Mouse (Mus musculus): ENCODE data around the gene Foxo4. TPM values are rescaled to one million over a fixed set of nuclear protein-coding genes. Genes with fewer than 3 reads are reported as not detected.

The Foxo4 gene
- polyA plus RNA-seq (2016; fragmentation: Nextera tagmentation; extraction: Ambion mirVana), result 1.3 and 2.3 TPM in 2 replicates

GRCm38 (mm10) chrX:101253952-101254729 lies at the start of gene Foxo4:
Gene Foxo4 (plus strand): TSS chrX:101254528.
- WGBS, result 19% methylated on average over 47 of the region's 47 CpGs
- H3K4me3 ChIP-seq, result peak within 1 kb of the TSS; percentile 59
- peak; percentile 86 for DNase-seq (ENCODE audit: low spot score)
- peak within 1 kb of the TSS; percentile 87 for H3K27ac ChIP-seq
- H3K4me1 ChIP-seq (replicated peaks), result peaks cover 12% of the 10 kb centered on the region; the same call in 1 of the 2 replicates
- H3K27me3 ChIP-seq (ENCODE audit: insufficient read depth, poor library complexity, severe bottlenecking), result peaks cover 23% of the 10 kb centered on the region
- no peaks in the 10 kb centered on the region for H3K9me3 ChIP-seq
- H3K36me3 ChIP-seq, result peaks cover 10% of the 10 kb centered on the region; the same call in 1 of the 2 replicates

- WGBS, result 17% methylated on average over 55 of the region's 55 CpGs
- DNase-seq (ENCODE audit: low spot score), result peak; percentile 86
- peak within 1 kb of the TSS; percentile 89 for H3K27ac ChIP-seq
Observed at GRCm38 (mm10) chrX:101221834-101222795, 32.2 kb upstream of the Foxo4 start, which contains the start of gene Snx12. Gene Snx12 (minus strand): TSS chrX:101222563.

GRCm38 (mm10) chrX:101222796-101223162 lies 31.5 kb upstream of the Foxo4 start:
- 0 out of 2 replicates have a peak, but pooled peaks cover 6% of the 10 kb centered on the region for H3K4me1 ChIP-seq (replicated peaks)
- WGBS, result 36% methylated on average over 7 of the region's 7 CpGs
- no peak for DNase-seq (ENCODE audit: low spot score)
- H3K36me3 ChIP-seq, result peaks cover 7% of the 10 kb centered on the region; the same call in 1 of the 2 replicates
- H3K27me3 ChIP-seq (ENCODE audit: insufficient read depth, poor library complexity, severe bottlenecking), result peaks cover 12% of the 10 kb centered on the region
- H3K9me3 ChIP-seq, result no peaks in the 10 kb centered on the region
- H3K4me3 ChIP-seq, result peak overlapping the region; percentile 68
- H3K27ac ChIP-seq, result peak overlapping the region; percentile 74

More at GRCm38 (mm10) chrX:101221834-101222795, 32.2 kb upstream of the Foxo4 start, which contains the start of gene Snx12:
- Histone ChIP-seq H3K9me3 (no peaks in the 10 kb centered on the region), H3K36me3 (peaks cover 7% of the 10 kb centered on the region; the same call in 1 of the 2 replicates), H3K4me1 (replicated peaks) (0 out of 2 replicates have a peak, but pooled peaks cover 6% of the 10 kb centered on the region), H3K27me3 (ENCODE audit: insufficient read depth, poor library complexity, severe bottlenecking) (peaks cover 12% of the 10 kb centered on the region), H3K4me3 (peak within 1 kb of the TSS; percentile 68)

- no peaks in the 10 kb centered on the region for H3K27me3 ChIP-seq (ENCODE audit: insufficient read depth, poor library complexity, severe bottlenecking)
- H3K27ac ChIP-seq, result no peak overlapping the region
- H3K4me3 ChIP-seq, result no peak overlapping the region
- no peaks in the 10 kb centered on the region for H3K36me3 ChIP-seq
- H3K9me3 ChIP-seq, result no peaks in the 10 kb centered on the region
- 12% methylated on average over 1 of the region's 1 CpGs for WGBS
- no peaks in the 10 kb centered on the region for H3K4me1 ChIP-seq (replicated peaks)
- no peak for DNase-seq (ENCODE audit: low spot score)
Observed at GRCm38 (mm10) chrX:101245011-101245410, 9.3 kb upstream of the Foxo4 start.

GRCm38 (mm10) chrX:101254740-101255139 lies 412 bp downstream of the Foxo4 start:
- peak overlapping the region; percentile 87 for H3K27ac ChIP-seq

GRCm38 (mm10) chrX:101256603-101257002 lies 2.3 kb downstream of the Foxo4 start:
- Histone ChIP-seq H3K9me3 (no peaks in the 10 kb centered on the region), H3K36me3 (peaks cover 10% of the 10 kb centered on the region; the same call in 1 of the 2 replicates), H3K4me1 (replicated peaks) (peaks cover 30% of the 10 kb centered on the region), H3K27ac (no peak overlapping the region), H3K4me3 (no peak overlapping the region), H3K27me3 (ENCODE audit: insufficient read depth, poor library complexity, severe bottlenecking) (peaks cover 26% of the 10 kb centered on the region)
- no peak for DNase-seq (ENCODE audit: low spot score)
- 85% methylated on average over 13 of the region's 13 CpGs for WGBS

More at GRCm38 (mm10) chrX:101254740-101255139, 412 bp downstream of the Foxo4 start:
- H3K4me3 ChIP-seq, result peak overlapping the region; percentile 59
- no peak for DNase-seq (ENCODE audit: low spot score)
- peaks cover 14% of the 10 kb centered on the region; the same call in 1 of the 2 replicates for H3K4me1 ChIP-seq (replicated peaks)
- 13% methylated on average over 23 of the region's 26 CpGs for WGBS
- H3K27me3 ChIP-seq (ENCODE audit: insufficient read depth, poor library complexity, severe bottlenecking), result peaks cover 23% of the 10 kb centered on the region
- peaks cover 10% of the 10 kb centered on the region; the same call in 1 of the 2 replicates for H3K36me3 ChIP-seq
- no peaks in the 10 kb centered on the region for H3K9me3 ChIP-seq

GRCm38 (mm10) chrX:101260441-101261325 lies 6.4 kb downstream of the Foxo4 start:
- 19% methylated on average over 13 of the region's 13 CpGs for WGBS
- peak; percentile 64 for DNase-seq (ENCODE audit: low spot score)
- Histone ChIP-seq H3K27me3 (ENCODE audit: insufficient read depth, poor library complexity, severe bottlenecking) (peaks cover 24% of the 10 kb centered on the region), H3K27ac (peak overlapping the region; percentile 83), H3K4me3 (0 out of 2 replicates have a peak overlapping the region, but pooled peaks have one; percentile 11), H3K9me3 (no peaks in the 10 kb centered on the region), H3K36me3 (peaks cover 10% of the 10 kb centered on the region; the same call in 1 of the 2 replicates), H3K4me1 (replicated peaks) (peaks cover 30% of the 10 kb centered on the region)

GRCm38 (mm10) chrX:101263892-101264291 lies 9.6 kb downstream of the Foxo4 start, which contains the start of gene Gm614:
Gene Gm614 (minus strand): TSS chrX:101263992.
- peaks cover 25% of the 10 kb centered on the region for H3K27me3 ChIP-seq (ENCODE audit: insufficient read depth, poor library complexity, severe bottlenecking)
- H3K9me3 ChIP-seq, result no peaks in the 10 kb centered on the region
- H3K36me3 ChIP-seq, result peaks cover 1% of the 10 kb centered on the region; the same call in 1 of the 2 replicates
- no peak for DNase-seq (ENCODE audit: low spot score)
- 100% methylated on average over 1 of the region's 1 CpGs for WGBS
- H3K27ac ChIP-seq, result peak within 1 kb of the TSS; percentile 29
- peaks cover 23% of the 10 kb centered on the region for H3K4me1 ChIP-seq (replicated peaks)
- no peak within 1 kb of the TSS for H3K4me3 ChIP-seq

- Histone ChIP-seq H3K36me3 (no peaks in the 10 kb centered on the region), H3K27ac (no peak overlapping the region), H3K9me3 (no peaks in the 10 kb centered on the region), H3K4me1 (replicated peaks) (peaks cover 6% of the 10 kb centered on the region; the same call in 1 of the 2 replicates), H3K4me3 (no peak overlapping the region), H3K27me3 (ENCODE audit: insufficient read depth, poor library complexity, severe bottlenecking) (peaks cover 24% of the 10 kb centered on the region)
- no peak for DNase-seq (ENCODE audit: low spot score)
- WGBS, result 96% methylated on average over 6 of the region's 6 CpGs
Observed at GRCm38 (mm10) chrX:101266631-101267030, 12.3 kb downstream of the Foxo4 start.

- Histone ChIP-seq H3K27me3 (ENCODE audit: insufficient read depth, poor library complexity, severe bottlenecking) (peaks cover 36% of the 10 kb centered on the region), H3K27ac (no peak within 1 kb of the TSS), H3K9me3 (no peaks in the 10 kb centered on the region), H3K4me3 (no peak within 1 kb of the TSS), H3K4me1 (replicated peaks) (peaks cover 6% of the 10 kb centered on the region; the same call in 1 of the 2 replicates), H3K36me3 (no peaks in the 10 kb centered on the region)
- 79% methylated on average over 5 of the region's 5 CpGs for WGBS
- no peak for DNase-seq (ENCODE audit: low spot score)
Observed at GRCm38 (mm10) chrX:101268025-101268754, 13.9 kb downstream of the Foxo4 start, which contains the start of gene Il2rg. Gene Il2rg (minus strand): TSS chrX:101268255.

- Histone ChIP-seq H3K4me3 (no peak within 1 kb of the TSS), H3K36me3 (no peaks in the 10 kb centered on the region), H3K27ac (no peak within 1 kb of the TSS), H3K27me3 (ENCODE audit: insufficient read depth, poor library complexity, severe bottlenecking) (peaks cover 39% of the 10 kb centered on the region), H3K4me1 (replicated peaks) (peaks cover 6% of the 10 kb centered on the region; the same call in 1 of the 2 replicates), H3K9me3 (no peaks in the 10 kb centered on the region)
- no peak for DNase-seq (ENCODE audit: low spot score)
- WGBS, result 71% methylated on average over 3 of the region's 3 CpGs
Observed at GRCm38 (mm10) chrX:101268755-101269124, 14.4 kb downstream of the Foxo4 start, which contains the start of gene Gm20489. Gene Gm20489 (minus strand): TSS chrX:101269023.
